Mouse (Mus musculus) C2C12 (cell line): ENCODE results near the gene Hebp1.

Experiments
- CTCF ChIP-seq: IDR thresholded peaks from one replicate; pipeline ENCODE4 v1.5.1; 2011; ENCODE audit not compliant: control insufficient read depth, insufficient read depth, insufficient read length
- MYOG ChIP-seq: IDR thresholded peaks from one replicate; pipeline ENCODE4 v1.6.1; 2011; ENCODE audit not compliant: control insufficient read depth, insufficient read length; ENCODE audit errors: extremely low read depth

- TF ChIP-seq CTCF (no peak), MYOG (no peak)
Measured at GRCm38 (mm10) chr6:135138207-135138606, 59.6 kb downstream of the Hebp1 start.
